Mouse (Mus musculus) MEL (cell line): Measurements from ENCODE around the gene H2-Q10.

Experiments
- CTCF ChIP-seq, 3 experiments: IDR thresholded peaks in 2 of 3; conservative IDR thresholded peaks in 1 of 3; 2 replicates each; pipeline ENCODE4 v1.5.1; 2011 to 2012; ENCODE audit warnings: low read length in 3 of 3, low read depth in 2 of 3, mild to moderate bottlenecking in 2 of 3, improper control_type of control experiment in 1 of 3, inconsistent platforms in 1 of 3, mixed read lengths in 1 of 3, moderate library complexity in 1 of 3; ENCODE audit not compliant: control insufficient read depth in 1 of 3, insufficient read depth in 1 of 3, poor library complexity in 1 of 3, severe bottlenecking in 1 of 3
- E2F4 ChIP-seq: IDR thresholded peaks from 2 replicates; pipeline ENCODE4 v1.6.1; 2011; ENCODE audit warnings: low read depth, low read length, improper control_type of control experiment, borderline replicate concordance
- MAX ChIP-seq: IDR thresholded peaks from 2 replicates; pipeline ENCODE4 v1.6.1; 2011; ENCODE audit warnings: low read length, improper control_type of control experiment
- USF1 ChIP-seq: IDR thresholded peaks from 2 replicates; pipeline ENCODE4 v1.6.1; 2014; ENCODE audit warnings: low read depth, mild to moderate bottlenecking, inconsistent platforms, low read length, improper control_type of control experiment, moderate library complexity
- ZC3H11A ChIP-seq: IDR thresholded peaks from 2 replicates; pipeline ENCODE4 v1.6.1; 2012; ENCODE audit warnings: low read depth, mild to moderate bottlenecking, inconsistent platforms, low read length, improper control_type of control experiment
- ZMIZ1 ChIP-seq: IDR thresholded peaks from 2 replicates; pipeline ENCODE4 v1.6.1; 2012; ENCODE audit warnings: low read depth, mild to moderate bottlenecking, inconsistent platforms, low read length, improper control_type of control experiment, moderate library complexity

- TF ChIP-seq CTCF (IDR thresholded peaks at IDR 0.05 in 2 of 3, conservative IDR thresholded peaks at IDR 0.05 in 1 of 3; ENCODE audit: control insufficient read depth in 1 of 3, insufficient read depth in 1 of 3, low read depth in 2 of 3, low read length in 3 of 3, poor library complexity in 1 of 3, severe bottlenecking in 1 of 3) (no peak), E2F4 (no peak), MAX (no peak), USF1 (no peak), ZMIZ1 (no peak), ZC3H11A (no peak)
Observed at GRCm38 (mm10) chr17:35488041-35488440, 18.2 kb downstream of the H2-Q10 start.
